Mouse (Mus musculus): ENCODE results near the gene Zfp319. TPM values are rescaled to one million over a fixed set of nuclear protein-coding genes. Genes with fewer than 3 reads are reported as not detected.

The Zfp319 gene
- polyA plus RNA-seq, 1 experiment = 3.9 TPM

- no peaks in the 10 kb centered on the region for H3K36me3 ChIP-seq (ENCODE audit: control insufficient read depth, insufficient read depth, low read length)
- TF ChIP-seq CTCF (IDR thresholded peaks at IDR 0.05; ENCODE audit: control insufficient read depth, insufficient read depth, insufficient replicate concordance, low read depth, low read length) (no peak), POLR2A (IDR thresholded peaks at IDR 0.05; ENCODE audit: control insufficient read depth, low read depth, low read length) (no peak)
- H3K4me3 ChIP-seq (ENCODE audit: control insufficient read depth, low read depth, low read length) = peak overlapping the region; percentile 5; the same call in 1 of the 2 replicates
- no peak overlapping the region for H3K27ac ChIP-seq (ENCODE audit: control insufficient read depth, insufficient read depth, low read depth, low read length)
- H3K27me3 ChIP-seq (ENCODE audit: control insufficient read depth, insufficient read depth, low read length) = no peaks in the 10 kb centered on the region
- peaks cover 15% of the 10 kb centered on the region for H3K4me1 ChIP-seq (ENCODE audit: control insufficient read depth, insufficient read depth, low read length)
Measured at GRCm38 (mm10) chr8:95315350-95315749, 16.4 kb downstream of the Zfp319 start.

GRCm38 (mm10) chr8:95314707-95315106 lies 17.0 kb downstream of the Zfp319 start:
- Histone ChIP-seq H3K4me1 (ENCODE audit: control insufficient read depth, insufficient read depth, low read length) (peaks cover 9% of the 10 kb centered on the region), H3K27ac (ENCODE audit: control insufficient read depth, insufficient read depth, low read depth, low read length) (no peak overlapping the region), H3K36me3 (ENCODE audit: control insufficient read depth, insufficient read depth, low read length) (no peaks in the 10 kb centered on the region), H3K27me3 (ENCODE audit: control insufficient read depth, insufficient read depth, low read length) (no peaks in the 10 kb centered on the region), H3K4me3 (ENCODE audit: control insufficient read depth, low read depth, low read length) (no peak overlapping the region)
- TF ChIP-seq CTCF (IDR thresholded peaks at IDR 0.05; ENCODE audit: control insufficient read depth, insufficient read depth, insufficient replicate concordance, low read depth, low read length) (no peak), POLR2A (IDR thresholded peaks at IDR 0.05; ENCODE audit: control insufficient read depth, low read depth, low read length) (no peak)

- Histone ChIP-seq H3K4me1 (ENCODE audit: control insufficient read depth, insufficient read depth, low read length) (peaks cover 7% of the 10 kb centered on the region), H3K27me3 (ENCODE audit: control insufficient read depth, insufficient read depth, low read length) (no peaks in the 10 kb centered on the region), H3K36me3 (ENCODE audit: control insufficient read depth, insufficient read depth, low read length) (no peaks in the 10 kb centered on the region), H3K27ac (ENCODE audit: control insufficient read depth, insufficient read depth, low read depth, low read length) (no peak overlapping the region), H3K4me3 (ENCODE audit: control insufficient read depth, low read depth, low read length) (peak overlapping the region; percentile 1; the same call in 1 of the 2 replicates)
- TF ChIP-seq POLR2A (IDR thresholded peaks at IDR 0.05; ENCODE audit: control insufficient read depth, low read depth, low read length) = no peak
- TF ChIP-seq CTCF (IDR thresholded peaks at IDR 0.05; ENCODE audit: control insufficient read depth, insufficient read depth, insufficient replicate concordance, low read depth, low read length) = no peak
Measured at GRCm38 (mm10) chr8:95313857-95314256, 17.9 kb downstream of the Zfp319 start.

GRCm38 (mm10) chr8:95312836-95313235 lies 18.9 kb downstream of the Zfp319 start:
- H3K4me3 ChIP-seq (ENCODE audit: control insufficient read depth, low read depth, low read length) = peak overlapping the region; percentile 91
- H3K36me3 ChIP-seq (ENCODE audit: control insufficient read depth, insufficient read depth, low read length) = no peaks in the 10 kb centered on the region
- no peak overlapping the region for H3K27ac ChIP-seq (ENCODE audit: control insufficient read depth, insufficient read depth, low read depth, low read length)
- TF ChIP-seq POLR2A (IDR thresholded peaks at IDR 0.05; ENCODE audit: control insufficient read depth, low read depth, low read length) (no peak), CTCF (IDR thresholded peaks at IDR 0.05; ENCODE audit: control insufficient read depth, insufficient read depth, insufficient replicate concordance, low read depth, low read length) (peak; percentile 67; the same call in 1 of the 2 replicates)
- H3K27me3 ChIP-seq (ENCODE audit: control insufficient read depth, insufficient read depth, low read length) = no peaks in the 10 kb centered on the region
- peaks cover 7% of the 10 kb centered on the region for H3K4me1 ChIP-seq (ENCODE audit: control insufficient read depth, insufficient read depth, low read length)

GRCm38 (mm10) chr8:95310342-95310970 lies 21.3 kb downstream of the Zfp319 start, which contains the start of gene Tepp:
TSS of gene Tepp (plus strand) at chr8:95310566.
- H3K4me1 ChIP-seq (ENCODE audit: control insufficient read depth, insufficient read depth, low read length) = peaks cover 11% of the 10 kb centered on the region
- peak within 1 kb of the TSS; percentile 83 for H3K4me3 ChIP-seq (ENCODE audit: control insufficient read depth, low read depth, low read length)
- H3K36me3 ChIP-seq (ENCODE audit: control insufficient read depth, insufficient read depth, low read length) = no peaks in the 10 kb centered on the region
- H3K27ac ChIP-seq (ENCODE audit: control insufficient read depth, insufficient read depth, low read depth, low read length) = peak within 1 kb of the TSS; percentile 41
- no peaks in the 10 kb centered on the region for H3K27me3 ChIP-seq (ENCODE audit: control insufficient read depth, insufficient read depth, low read length)
- no peak for TF ChIP-seq POLR2A (IDR thresholded peaks at IDR 0.05; ENCODE audit: control insufficient read depth, low read depth, low read length)
- no peak for TF ChIP-seq CTCF (IDR thresholded peaks at IDR 0.05; ENCODE audit: control insufficient read depth, insufficient read depth, insufficient replicate concordance, low read depth, low read length)

- Histone ChIP-seq H3K4me3 (ENCODE audit: control insufficient read depth, low read depth, low read length) (no peak within 1 kb of the TSS), H3K27me3 (ENCODE audit: control insufficient read depth, insufficient read depth, low read length) (no peaks in the 10 kb centered on the region), H3K36me3 (ENCODE audit: control insufficient read depth, insufficient read depth, low read length) (no peaks in the 10 kb centered on the region), H3K4me1 (ENCODE audit: control insufficient read depth, insufficient read depth, low read length) (peaks cover 7% of the 10 kb centered on the region), H3K27ac (ENCODE audit: control insufficient read depth, insufficient read depth, low read depth, low read length) (peak within 1 kb of the TSS; percentile 34)
- TF ChIP-seq POLR2A (IDR thresholded peaks at IDR 0.05; ENCODE audit: control insufficient read depth, low read depth, low read length) = no peak
- TF ChIP-seq CTCF (IDR thresholded peaks at IDR 0.05; ENCODE audit: control insufficient read depth, insufficient read depth, insufficient replicate concordance, low read depth, low read length) = no peak
Measured at GRCm38 (mm10) chr8:95306431-95306830, 25.3 kb downstream of the Zfp319 start, which contains the start of gene Cngb1. TSS of gene Cngb1 (minus strand) at chr8:95306585.

- TF ChIP-seq CTCF (IDR thresholded peaks at IDR 0.05; ENCODE audit: control insufficient read depth, insufficient read depth, insufficient replicate concordance, low read depth, low read length) = no peak
- no peak for TF ChIP-seq POLR2A (IDR thresholded peaks at IDR 0.05; ENCODE audit: control insufficient read depth, low read depth, low read length)
- Histone ChIP-seq H3K27ac (ENCODE audit: control insufficient read depth, insufficient read depth, low read depth, low read length) (peak overlapping the region; percentile 34; the same call in 1 of the 2 replicates), H3K27me3 (ENCODE audit: control insufficient read depth, insufficient read depth, low read length) (no peaks in the 10 kb centered on the region), H3K4me1 (ENCODE audit: control insufficient read depth, insufficient read depth, low read length) (peaks cover 5% of the 10 kb centered on the region), H3K36me3 (ENCODE audit: control insufficient read depth, insufficient read depth, low read length) (no peaks in the 10 kb centered on the region), H3K4me3 (ENCODE audit: control insufficient read depth, low read depth, low read length) (no peak overlapping the region)
Measured at GRCm38 (mm10) chr8:95305526-95305925, 26.2 kb downstream of the Zfp319 start.
